Mouse (Mus musculus): ENCODE data around the gene Rab44. TPM values are rescaled to one million over a fixed set of nuclear protein-coding genes. Genes with fewer than 3 reads are reported as not detected.

Gene Rab44
- polyA plus RNA-seq, 1 experiment = not detected

DNA sequence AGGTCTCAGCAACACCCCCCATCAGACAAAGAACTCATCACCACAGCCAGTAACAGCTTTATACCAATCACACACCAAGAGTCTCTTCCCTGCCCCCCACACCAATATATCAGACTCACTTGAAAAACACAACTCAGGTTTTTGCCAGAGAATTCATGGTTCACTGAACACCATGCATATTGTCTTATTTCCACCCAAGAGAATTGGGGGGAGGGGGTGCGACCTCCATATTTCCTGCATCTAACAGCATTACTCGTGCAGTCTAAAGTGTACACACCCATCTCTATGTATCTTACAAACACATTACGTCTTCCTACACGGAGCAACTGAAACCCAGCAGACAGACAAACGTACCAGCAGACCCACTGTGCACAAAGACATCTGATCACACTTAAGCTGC is 42.1 kb upstream of the Rab44 start:
- Histone ChIP-seq H3K36me3 (ENCODE audit: control insufficient read depth, insufficient read depth, low read length, poor library complexity, severe bottlenecking) (peaks cover 2% of the 10 kb centered on the region), H3K27ac (ENCODE audit: insufficient read depth, low read length) (no peak overlapping the region), H3K27me3 (ENCODE audit: control insufficient read depth, insufficient read depth, low read length, poor library complexity, severe bottlenecking) (no peaks in the 10 kb centered on the region), H3K9ac (ENCODE audit: low read depth, poor library complexity, severe bottlenecking) (no peak overlapping the region), H3K4me1 (ENCODE audit: control insufficient read depth, insufficient read depth, low read length) (peaks cover 12% of the 10 kb centered on the region), H3K4me3 (ENCODE audit: low read depth, low read length) (no peak overlapping the region), H3K9me3 (replicated peaks; ENCODE audit: control insufficient read depth, insufficient read depth, low read length, poor library complexity, severe bottlenecking) (no peaks in the 10 kb centered on the region)
- no peak for TF ChIP-seq EP300 (IDR thresholded peaks at IDR 0.05; ENCODE audit: insufficient read depth, low read depth, low read length)
- no peak for TF ChIP-seq POLR2A (IDR thresholded peaks at IDR 0.05; ENCODE audit: insufficient read depth, low read length)
- TF ChIP-seq CTCF (IDR thresholded peaks at IDR 0.05; ENCODE audit: low read depth, low read length) = no peak

DNA sequence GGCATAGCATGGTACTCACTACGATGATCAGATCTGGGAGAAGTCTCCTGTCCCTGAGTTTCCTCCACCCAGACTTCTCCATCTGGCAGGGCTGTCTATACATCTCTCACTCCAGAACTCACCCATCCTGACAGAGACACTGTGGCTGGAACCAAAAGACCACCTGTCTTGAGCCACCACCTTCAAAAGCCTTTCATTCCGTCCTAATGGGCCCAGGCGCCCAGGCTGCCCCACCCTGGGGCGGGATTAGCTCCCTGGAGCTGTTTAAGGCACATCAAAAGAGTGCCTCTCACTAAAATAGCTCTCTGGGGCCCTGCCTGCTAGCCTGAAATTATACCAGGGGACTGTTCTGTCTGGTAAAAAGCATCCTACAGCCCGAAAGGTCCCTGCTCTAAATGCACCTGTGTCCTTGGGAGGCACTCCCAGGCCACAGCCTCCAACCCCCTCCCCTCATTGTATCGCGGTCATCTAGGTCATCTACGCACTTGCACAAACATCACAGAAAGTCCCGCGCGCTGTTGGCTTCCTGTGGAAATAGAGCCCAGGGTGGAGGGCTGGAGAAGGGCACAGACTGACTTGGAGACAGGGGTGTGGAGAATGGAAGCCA is 41.1 kb upstream of the Rab44 start:
- TF ChIP-seq POLR2A (IDR thresholded peaks at IDR 0.05; ENCODE audit: insufficient read depth, low read length) (no peak), CTCF (IDR thresholded peaks at IDR 0.05; ENCODE audit: low read depth, low read length) (no peak), EP300 (IDR thresholded peaks at IDR 0.05; ENCODE audit: insufficient read depth, low read depth, low read length) (peak; percentile 61; the same call in 1 of the 2 replicates)
- no peak overlapping the region for H3K9ac ChIP-seq (ENCODE audit: low read depth, poor library complexity, severe bottlenecking)
- peak overlapping the region; percentile 86 for H3K27ac ChIP-seq (ENCODE audit: insufficient read depth, low read length)
- no peaks in the 10 kb centered on the region for H3K27me3 ChIP-seq (ENCODE audit: control insufficient read depth, insufficient read depth, low read length, poor library complexity, severe bottlenecking)
- peaks cover 12% of the 10 kb centered on the region for H3K4me1 ChIP-seq (ENCODE audit: control insufficient read depth, insufficient read depth, low read length)
- H3K4me3 ChIP-seq (ENCODE audit: low read depth, low read length) = no peak overlapping the region
- no peaks in the 10 kb centered on the region for H3K9me3 ChIP-seq (replicated peaks; ENCODE audit: control insufficient read depth, insufficient read depth, low read length, poor library complexity, severe bottlenecking)
- H3K36me3 ChIP-seq (ENCODE audit: control insufficient read depth, insufficient read depth, low read length, poor library complexity, severe bottlenecking) = peaks cover 2% of the 10 kb centered on the region

DNA sequence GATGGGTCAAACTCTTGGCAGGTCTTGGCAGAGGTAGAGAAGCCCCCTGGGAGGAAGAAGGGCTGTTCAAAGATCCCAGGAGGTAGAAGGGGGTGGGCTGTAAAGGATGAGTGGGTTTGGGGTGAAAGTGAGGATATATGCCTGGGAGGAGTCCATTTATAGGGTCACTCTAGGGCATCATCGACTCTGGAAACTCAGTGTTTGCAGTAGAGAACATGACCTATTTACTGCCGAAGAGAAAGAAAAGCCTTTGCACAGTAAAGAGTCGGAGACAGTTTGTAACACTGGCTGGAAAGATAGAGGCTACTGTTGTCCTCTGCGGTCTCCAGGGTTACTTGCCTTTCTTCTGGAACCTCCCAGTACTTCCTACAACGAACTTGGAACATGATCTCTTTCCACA is 40.6 kb upstream of the Rab44 start:
- TF ChIP-seq POLR2A (IDR thresholded peaks at IDR 0.05; ENCODE audit: insufficient read depth, low read length) (no peak), EP300 (IDR thresholded peaks at IDR 0.05; ENCODE audit: insufficient read depth, low read depth, low read length) (no peak), CTCF (IDR thresholded peaks at IDR 0.05; ENCODE audit: low read depth, low read length) (no peak)
- Histone ChIP-seq H3K9me3 (replicated peaks; ENCODE audit: control insufficient read depth, insufficient read depth, low read length, poor library complexity, severe bottlenecking) (no peaks in the 10 kb centered on the region), H3K4me1 (ENCODE audit: control insufficient read depth, insufficient read depth, low read length) (peaks cover 12% of the 10 kb centered on the region), H3K27me3 (ENCODE audit: control insufficient read depth, insufficient read depth, low read length, poor library complexity, severe bottlenecking) (no peaks in the 10 kb centered on the region), H3K27ac (ENCODE audit: insufficient read depth, low read length) (peak overlapping the region; percentile 86), H3K9ac (ENCODE audit: low read depth, poor library complexity, severe bottlenecking) (no peak overlapping the region), H3K36me3 (ENCODE audit: control insufficient read depth, insufficient read depth, low read length, poor library complexity, severe bottlenecking) (peaks cover 2% of the 10 kb centered on the region), H3K4me3 (ENCODE audit: low read depth, low read length) (no peak overlapping the region)

DNA sequence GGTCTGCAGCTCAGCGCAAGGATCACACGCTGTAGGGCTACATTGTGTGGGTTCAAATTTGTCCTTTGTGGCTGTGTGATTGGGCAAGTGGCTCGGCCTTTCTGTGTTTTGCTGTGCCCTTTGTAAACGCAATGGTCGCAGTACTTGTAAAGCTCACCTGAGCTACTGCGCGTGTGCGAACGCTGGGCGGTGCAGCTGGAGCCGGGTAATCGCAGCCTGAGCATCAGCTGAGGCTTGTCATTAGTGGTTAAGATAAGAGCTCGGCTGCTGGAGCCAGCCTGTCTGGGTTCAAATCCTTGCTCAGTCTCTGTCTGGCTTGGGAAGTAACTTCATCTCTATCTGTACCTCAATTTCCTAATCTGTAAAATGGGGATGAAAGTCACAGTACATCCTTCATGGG is 39.9 kb upstream of the Rab44 start:
- H3K4me3 ChIP-seq (ENCODE audit: low read depth, low read length) = no peak overlapping the region
- H3K4me1 ChIP-seq (ENCODE audit: control insufficient read depth, insufficient read depth, low read length) = peaks cover 9% of the 10 kb centered on the region
- no peak overlapping the region for H3K9ac ChIP-seq (ENCODE audit: low read depth, poor library complexity, severe bottlenecking)
- TF ChIP-seq CTCF (IDR thresholded peaks at IDR 0.05; ENCODE audit: low read depth, low read length) (no peak), POLR2A (IDR thresholded peaks at IDR 0.05; ENCODE audit: insufficient read depth, low read length) (no peak), EP300 (IDR thresholded peaks at IDR 0.05; ENCODE audit: insufficient read depth, low read depth, low read length) (no peak)
- H3K27ac ChIP-seq (ENCODE audit: insufficient read depth, low read length) = no peak overlapping the region
- no peaks in the 10 kb centered on the region for H3K9me3 ChIP-seq (replicated peaks; ENCODE audit: control insufficient read depth, insufficient read depth, low read length, poor library complexity, severe bottlenecking)
- no peaks in the 10 kb centered on the region for H3K27me3 ChIP-seq (ENCODE audit: control insufficient read depth, insufficient read depth, low read length, poor library complexity, severe bottlenecking)
- peaks cover 2% of the 10 kb centered on the region for H3K36me3 ChIP-seq (ENCODE audit: control insufficient read depth, insufficient read depth, low read length, poor library complexity, severe bottlenecking)

DNA sequence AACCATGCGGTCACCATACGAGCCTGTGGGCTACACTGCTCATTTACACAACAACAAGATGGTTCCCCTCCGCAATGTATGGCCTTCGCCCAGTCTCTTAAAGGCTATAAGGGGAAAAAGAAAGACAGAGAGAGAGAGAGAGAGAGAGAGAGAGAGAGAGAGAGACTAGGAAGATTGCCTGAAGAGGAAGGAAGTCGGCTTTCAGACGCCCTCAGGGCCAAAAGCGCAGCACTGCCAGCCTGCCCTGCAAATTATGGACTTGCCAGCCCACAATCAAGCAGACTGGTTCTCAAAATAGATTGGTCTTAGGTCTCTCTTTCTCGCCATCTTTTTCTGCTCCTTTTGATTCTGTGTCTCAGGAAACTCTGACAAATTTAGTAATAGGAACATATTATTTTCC is 37.7 kb upstream of the Rab44 start:
- no peak overlapping the region for H3K9ac ChIP-seq (ENCODE audit: low read depth, poor library complexity, severe bottlenecking)
- H3K27me3 ChIP-seq (ENCODE audit: control insufficient read depth, insufficient read depth, low read length, poor library complexity, severe bottlenecking) = no peaks in the 10 kb centered on the region
- no peak for TF ChIP-seq CTCF (IDR thresholded peaks at IDR 0.05; ENCODE audit: low read depth, low read length)
- no peak for TF ChIP-seq EP300 (IDR thresholded peaks at IDR 0.05; ENCODE audit: insufficient read depth, low read depth, low read length)
- TF ChIP-seq POLR2A (IDR thresholded peaks at IDR 0.05; ENCODE audit: insufficient read depth, low read length) = no peak
- H3K27ac ChIP-seq (ENCODE audit: insufficient read depth, low read length) = no peak overlapping the region
- no peaks in the 10 kb centered on the region for H3K9me3 ChIP-seq (replicated peaks; ENCODE audit: control insufficient read depth, insufficient read depth, low read length, poor library complexity, severe bottlenecking)
- H3K4me3 ChIP-seq (ENCODE audit: low read depth, low read length) = no peak overlapping the region
- H3K36me3 ChIP-seq (ENCODE audit: control insufficient read depth, insufficient read depth, low read length, poor library complexity, severe bottlenecking) = peaks cover 2% of the 10 kb centered on the region
- peaks cover 11% of the 10 kb centered on the region for H3K4me1 ChIP-seq (ENCODE audit: control insufficient read depth, insufficient read depth, low read length)

DNA sequence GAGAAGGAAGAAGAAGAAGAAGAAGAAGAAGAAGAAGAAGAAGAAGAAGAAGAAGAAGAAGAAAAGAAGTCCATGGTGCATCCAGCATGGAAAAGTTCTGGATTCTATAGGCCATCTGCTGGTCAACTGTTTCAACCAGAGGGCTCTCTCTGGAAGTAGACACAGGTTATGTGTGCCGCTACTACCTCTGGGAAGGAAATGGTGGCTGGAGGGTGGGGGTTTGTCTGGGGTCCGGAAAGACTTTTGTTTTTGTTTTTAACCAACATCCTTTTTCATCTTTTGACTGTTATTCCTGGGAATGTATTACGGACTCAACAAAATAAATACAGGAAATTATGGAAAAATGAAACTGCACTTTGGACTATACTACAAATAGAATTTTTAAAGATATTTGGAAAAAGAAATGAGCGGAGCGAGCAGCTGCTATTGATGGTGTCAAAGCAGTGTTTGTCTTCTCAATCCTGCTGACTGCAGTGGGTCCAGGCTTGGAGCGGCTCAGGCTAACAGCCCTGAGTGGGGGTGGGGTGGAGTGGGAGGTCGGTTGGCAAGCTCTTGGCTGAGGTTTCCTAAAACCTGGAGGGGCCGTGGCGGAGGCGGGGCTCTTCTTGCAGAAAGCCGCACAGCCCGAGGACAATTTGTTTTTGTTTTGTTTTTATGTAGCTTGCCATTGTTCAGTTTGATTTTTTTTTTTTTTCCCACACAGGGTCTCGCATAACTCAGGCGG is 36.0 kb upstream of the Rab44 start:
- Histone ChIP-seq H3K27ac (ENCODE audit: insufficient read depth, low read length) (peak overlapping the region; percentile 96), H3K9me3 (replicated peaks; ENCODE audit: control insufficient read depth, insufficient read depth, low read length, poor library complexity, severe bottlenecking) (no peaks in the 10 kb centered on the region), H3K4me3 (ENCODE audit: low read depth, low read length) (peak overlapping the region; percentile 75), H3K36me3 (ENCODE audit: control insufficient read depth, insufficient read depth, low read length, poor library complexity, severe bottlenecking) (peaks cover 2% of the 10 kb centered on the region), H3K9ac (ENCODE audit: low read depth, poor library complexity, severe bottlenecking) (peak overlapping the region; percentile 85), H3K27me3 (ENCODE audit: control insufficient read depth, insufficient read depth, low read length, poor library complexity, severe bottlenecking) (no peaks in the 10 kb centered on the region), H3K4me1 (ENCODE audit: control insufficient read depth, insufficient read depth, low read length) (peaks cover 9% of the 10 kb centered on the region)
- TF ChIP-seq CTCF (IDR thresholded peaks at IDR 0.05; ENCODE audit: low read depth, low read length) = no peak
- TF ChIP-seq POLR2A (IDR thresholded peaks at IDR 0.05; ENCODE audit: insufficient read depth, low read length) = no peak
- TF ChIP-seq EP300 (IDR thresholded peaks at IDR 0.05; ENCODE audit: insufficient read depth, low read depth, low read length) = 0 out of 2 replicates have a peak, but pooled peaks have one; percentile 5

Data from ES-Bruce4 (cell line).